9 mouse cellular contexts compared by ENCODE assay signal in the genomic region with DNA sequence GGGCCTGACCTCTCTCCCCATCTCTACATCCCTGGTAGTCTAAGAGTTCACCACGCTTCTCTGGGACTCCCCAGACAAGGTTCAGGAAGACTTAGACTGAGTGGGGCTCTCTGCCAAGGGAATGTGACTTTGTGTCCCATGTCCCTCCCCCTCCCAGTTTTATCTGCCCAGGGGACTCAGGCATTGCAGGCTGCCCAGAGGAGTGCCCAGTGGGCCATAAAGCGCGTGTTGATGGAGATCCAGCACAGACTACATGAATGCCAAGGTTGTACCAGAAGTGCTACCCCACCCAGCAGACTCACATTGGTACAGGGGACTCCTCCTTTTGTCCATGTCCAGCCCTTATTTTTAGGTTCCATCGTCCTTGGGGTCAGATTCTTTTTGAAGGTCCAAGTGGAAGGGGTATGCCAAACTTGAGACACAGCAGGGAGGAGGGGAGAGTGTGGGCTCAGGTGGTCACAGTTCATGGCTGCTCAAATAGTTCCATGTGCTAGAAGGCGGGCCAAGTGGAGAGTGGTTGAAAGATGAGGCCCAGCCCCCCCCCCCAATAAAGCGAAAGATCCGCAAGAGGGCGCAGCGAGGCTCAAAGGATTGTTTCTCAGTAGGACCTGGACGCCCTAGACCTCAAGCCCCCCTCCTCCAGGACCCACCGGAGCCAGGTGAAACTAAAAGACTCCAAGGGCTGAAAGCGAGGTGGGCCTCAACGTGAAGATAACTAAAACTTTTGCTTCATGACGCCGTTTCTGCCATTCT. TPM values are rescaled to one million over a fixed set of nuclear protein-coding genes. Genes with fewer than 3 reads are reported as not detected.
DNase-seq lines count a peak whose midpoint lies in the region; ATAC-seq and TF ChIP-seq lines count a peak whose summit lies in the region.
"Had no signal": no experiment of that assay in that cellular context is flagged by ENCODE, and none has a peak within 500 bp of the region (broad histone marks: within the 10 kb centered on the region; RNA-seq: fewer than 3 reads in every experiment).

No protein-coding gene starts in this region.

- no peak for TF ChIP-seq POLR2A in olfactory bulb, adult 2 months (IDR thresholded peaks at IDR 0.05; ENCODE audit: insufficient read depth, low read depth, low read length)

- intact Hi-C loops in left cerebral cortex, postnatal 4 days (cut with DNase I) = loop anchor here (5.0 to 10.0 kb wide), 2 partner anchors 142 to 519 kb away; no protein-coding TSS in a partner anchor

- no peak overlapping the region for H3K27ac ChIP-seq in lung, embryonic 16.5 days (ENCODE audit: low read length)
- no peak overlapping the region for H3K27ac ChIP-seq in hindbrain, embryonic 15.5 days (replicated peaks)
- H3K27ac ChIP-seq in olfactory bulb, adult 2 months (ENCODE audit: insufficient read depth, low read depth, low read length) = no peak overlapping the region

- peaks cover 3% of the 10 kb centered on the region; the same call in 1 of the 2 replicates for H3K4me1 ChIP-seq in lung, embryonic 16.5 days (replicated peaks; ENCODE audit: control insufficient read depth, insufficient read depth, low read length)
- peaks cover 22% of the 10 kb centered on the region for H3K4me1 ChIP-seq in hindbrain, embryonic 15.5 days (replicated peaks)
- H3K4me1 ChIP-seq in olfactory bulb, adult 2 months (ENCODE audit: control insufficient read depth, insufficient read depth, low read length) = peaks cover 29% of the 10 kb centered on the region

- H3K36me3 ChIP-seq in lung, embryonic 16.5 days (ENCODE audit: control insufficient read depth, insufficient read depth, low read length) = no peaks in the 10 kb centered on the region
- H3K36me3 ChIP-seq in hindbrain, embryonic 15.5 days = no peaks in the 10 kb centered on the region

- no peak overlapping the region for H3K9ac ChIP-seq in lung, embryonic 16.5 days (ENCODE audit: low read length)
- H3K9ac ChIP-seq in hindbrain, embryonic 15.5 days = 0 out of 2 replicates have a peak overlapping the region, but pooled peaks have one; percentile 13

- H3K4me3 ChIP-seq in lung, embryonic 16.5 days (ENCODE audit: low read length) = no peak overlapping the region
- H3K4me3 ChIP-seq in hindbrain, embryonic 15.5 days = peak overlapping the region; percentile 16
- peak overlapping the region; percentile 17; the same call in 1 of the 2 replicates for H3K4me3 ChIP-seq in olfactory bulb, adult 2 months (ENCODE audit: insufficient read depth, low read depth, low read length)

- peak; percentile 26 for DNase-seq in embryo, embryonic 10 days (ENCODE audit: low spot score)
- no peak for DNase-seq in embryo, embryonic 11 days
- DNase-seq in lung, postnatal 25 days (ENCODE audit: low spot score) = no peak
- no peak for DNase-seq in left cerebral cortex, postnatal 4 days
- DNase-seq in MN1 (ENCODE audit: low spot score) = no peak

- 30% methylated on average over 15 of the region's 15 CpGs for WGBS in lung, embryonic 16.5 days
- 29% methylated on average over 15 of the region's 15 CpGs for WGBS in hindbrain, embryonic 15.5 days
- 38% methylated on average over 15 of the region's 15 CpGs for WGBS in olfactory bulb, adult 2 months

- H3K27me3 ChIP-seq in lung, embryonic 16.5 days (ENCODE audit: control insufficient read depth, insufficient read depth, low read depth, low read length) = peaks cover 36% of the 10 kb centered on the region
- peaks cover 38% of the 10 kb centered on the region for H3K27me3 ChIP-seq in hindbrain, embryonic 15.5 days

- no peak for ATAC-seq in lung, embryonic 16.5 days (ENCODE audit: low read depth)
- ATAC-seq in hindbrain, embryonic 15.5 days (ENCODE audit: low FRiP score, low read depth) = no peak

- peak overlapping the region; percentile 30; the same call in 1 of the 2 replicates for H3K4me2 ChIP-seq in lung, embryonic 16.5 days (ENCODE audit: low read depth, low read length)
- peak overlapping the region; percentile 49 for H3K4me2 ChIP-seq in hindbrain, embryonic 15.5 days

- TF ChIP-seq CTCF in olfactory bulb, adult 2 months (IDR thresholded peaks at IDR 0.05; ENCODE audit: insufficient read depth, low read depth, low read length) = no peak

- H3K9me3 ChIP-seq in lung, embryonic 16.5 days (ENCODE audit: control insufficient read depth, low read length) = no peaks in the 10 kb centered on the region
- H3K9me3 ChIP-seq in hindbrain, embryonic 15.5 days = no peaks in the 10 kb centered on the region

RNA-seq across cellular contexts. Expression of a gene that starts 1.1 kb away (rescaled TPM):
- 0.09 TPM in 1 of 2 replicates, not detected in the other for polyA plus RNA-seq in lung, embryonic 16.5 days (2015; fragmentation: Nextera tagmentation; extraction: Ambion mirVana)
- 3.0 and 3.3 TPM in 2 replicates for polyA plus RNA-seq in hindbrain, embryonic 15.5 days (2015; fragmentation: Nextera tagmentation; extraction: Ambion mirVana)
- polyA plus RNA-seq in olfactory bulb, adult 2 months (2012; ENCODE audit: insufficient read depth, insufficient read length, low replicate concordance, missing spikeins) = not detected in 2 replicates
- under 1 TPM; 0.16 to 0.40 TPM for total RNA-seq in left cerebral cortex, postnatal 4 days (2021)
- total RNA-seq: gastrocnemius, postnatal 14 days had no signal

RNA-seq across cellular contexts. Expression of a gene that starts 6.2 kb away (rescaled TPM):
- polyA plus RNA-seq in lung, embryonic 16.5 days (2015; fragmentation: Nextera tagmentation; extraction: Ambion mirVana) = 0.26 and 0.48 TPM in 2 replicates
- polyA plus RNA-seq in hindbrain, embryonic 15.5 days (2015; fragmentation: Nextera tagmentation; extraction: Ambion mirVana) = not detected in 2 replicates
- not detected in 2 replicates for polyA plus RNA-seq in olfactory bulb, adult 2 months (2012; ENCODE audit: insufficient read depth, insufficient read length, low replicate concordance, missing spikeins)
- not detected for total RNA-seq in left cerebral cortex, postnatal 4 days (2021)

RNA-seq across cellular contexts. Expression of a gene that starts 20.3 kb away (rescaled TPM):
- 0.43 and 1.4 TPM in 2 replicates for polyA plus RNA-seq in lung, embryonic 16.5 days (2015; fragmentation: Nextera tagmentation; extraction: Ambion mirVana)
- polyA plus RNA-seq in hindbrain, embryonic 15.5 days (2015; fragmentation: Nextera tagmentation; extraction: Ambion mirVana) = 0.06 TPM in 1 of 2 replicates, not detected in the other
- not detected in 2 replicates for polyA plus RNA-seq in olfactory bulb, adult 2 months (2012; ENCODE audit: insufficient read depth, insufficient read length, low replicate concordance, missing spikeins)
- total RNA-seq in left cerebral cortex, postnatal 4 days (2021) = not detected

RNA-seq across cellular contexts. Expression of a gene that starts 27.9 kb away (rescaled TPM):
- 0.92 and 0.94 TPM in 2 replicates for polyA plus RNA-seq in lung, embryonic 16.5 days (2015; fragmentation: Nextera tagmentation; extraction: Ambion mirVana)
- polyA plus RNA-seq in hindbrain, embryonic 15.5 days (2015; fragmentation: Nextera tagmentation; extraction: Ambion mirVana) = 37.5 and 40.5 TPM in 2 replicates
- not detected in 2 replicates for polyA plus RNA-seq in olfactory bulb, adult 2 months (2012; ENCODE audit: insufficient read depth, insufficient read length, low replicate concordance, missing spikeins)
- 10 to 100 TPM in 1 of 2 experiments, 1 to 10 TPM in 1; 3.4 to 11.8 TPM for total RNA-seq in left cerebral cortex, postnatal 4 days (2021)
- total RNA-seq: gastrocnemius, postnatal 14 days had no signal

RNA-seq across cellular contexts. Expression of a gene that starts 29.5 kb away (rescaled TPM):
- 141 and 146 TPM in 2 replicates for polyA plus RNA-seq in lung, embryonic 16.5 days (2015; fragmentation: Nextera tagmentation; extraction: Ambion mirVana)
- 91.4 TPM in 2 replicates for polyA plus RNA-seq in hindbrain, embryonic 15.5 days (2015; fragmentation: Nextera tagmentation; extraction: Ambion mirVana)
- not detected in 2 replicates for polyA plus RNA-seq in olfactory bulb, adult 2 months (2012; ENCODE audit: insufficient read depth, insufficient read length, low replicate concordance, missing spikeins)
- 10 to 100 TPM; 92.6 to 92.8 TPM for total RNA-seq in left cerebral cortex, postnatal 4 days (2021)
